Mouse (Mus musculus) limb, embryonic 14.5 days (tissue): ENCODE measurements at regions not wholly inside any gene's neighbourhood (a gene's known extent, or its start where the extent isn't known, plus 50 kb on each side); places are given as distances from the start of the nearest gene placed in this dataset.

ENCODE experiments used
- ATAC-seq: fragments of 200-750 bp; cut with Nextera tagmentation; 2 replicates; pipeline ENCODE4 v1.8.0; 2017; ENCODE audit warnings: low read depth, moderate number of reproducible peaks, moderate TSS enrichment; ENCODE audit not compliant: low FRiP score
- DNase-seq: peaks from one replicate; pipeline ENCODE4 v3.0.0-alpha.2; 2015; ENCODE audit warnings: low spot score
- H3K27ac ChIP-seq: fragments of 300-500 bp; sonication (generic); replicated peaks from 2 replicates; pipeline ENCODE4 v1.5.1; 2014; ENCODE audit warnings: low read depth, mild to moderate bottlenecking, low read length, moderate library complexity, mixed read lengths
- H3K27me3 ChIP-seq: fragments of 300-500 bp; sonication (generic); 2 replicates; pipeline ENCODE4 v1.6.1; 2014; ENCODE audit warnings: low read length, mixed read lengths; ENCODE audit not compliant: control insufficient read depth, insufficient read depth
- H3K36me3 ChIP-seq: fragments of 300-500 bp; sonication (generic); 2 replicates; pipeline ENCODE4 v1.6.1; 2014; ENCODE audit warnings: mild to moderate bottlenecking, low read length, moderate library complexity, mixed read lengths; ENCODE audit not compliant: control insufficient read depth, insufficient read depth
- H3K4me1 ChIP-seq: fragments of 300-500 bp; sonication (generic); 2 replicates; pipeline ENCODE4 v1.6.1; 2014; ENCODE audit warnings: antibody characterized with exemption, low read length, mixed read lengths; ENCODE audit not compliant: control insufficient read depth, insufficient read depth
- H3K4me2 ChIP-seq: fragments of 300-500 bp; sonication (generic); replicated peaks from 2 replicates; pipeline ENCODE4 v1.6.1; 2014; ENCODE audit warnings: low read depth, mild to moderate bottlenecking, low read length, moderate library complexity; ENCODE audit not compliant: severe bottlenecking
- H3K4me3 ChIP-seq: fragments of 300-500 bp; sonication (generic); replicated peaks from 2 replicates; pipeline ENCODE4 v1.5.1; 2014; ENCODE audit warnings: low read length
- H3K9ac ChIP-seq: fragments of 300-500 bp; sonication (generic); 2 replicates; pipeline ENCODE4 v1.6.1; 2014; ENCODE audit warnings: mild to moderate bottlenecking, low read depth, low read length, moderate library complexity; ENCODE audit not compliant: severe bottlenecking
- H3K9me3 ChIP-seq: fragments of 300-500 bp; sonication (generic); 2 replicates; pipeline ENCODE4 v1.6.1; 2016; ENCODE audit warnings: low read length; ENCODE audit not compliant: control insufficient read depth
- POLR2A ChIP-seq: fragments of 200-500 bp; IDR thresholded peaks from 2 replicates; pipeline ENCODE4 v1.8.0; 2012; ENCODE audit warnings: inconsistent platforms, mild to moderate bottlenecking, moderate library complexity, borderline replicate concordance; ENCODE audit not compliant: insufficient read depth, insufficient read length; ENCODE audit errors: extremely low read depth
- WGBS: fragments of 180-500 bp; shearing (Covaris S2); extraction: QIAGEN DNeasy Blood & Tissue Kit; methylation state at CpG from one replicate; pipeline ENCODE4 v1.1.7; 2014; 5-methylcytosine and 5-hydroxymethylcytosine counted together

GRCm38 (mm10) chr6:4417247-4417709 is 87.3 kb upstream of the Col1a2 start:
- Histone ChIP-seq H3K9ac (no peak overlapping the region; the same call in 1 of the 2 replicates), H3K36me3 (no peaks in the 10 kb centered on the region), H3K27me3 (no peaks in the 10 kb centered on the region), H3K27ac (peak overlapping the region; percentile 85), H3K9me3 (no peaks in the 10 kb centered on the region), H3K4me3 (peak overlapping the region; percentile 23), H3K4me1 (peaks cover 18% of the 10 kb centered on the region), H3K4me2 (peak overlapping the region; percentile 48)
- no peak for TF ChIP-seq POLR2A
- peak; percentile 84 for DNase-seq
- 3% methylated on average over 6 of the region's 6 CpGs for WGBS
- peak; percentile 93 for ATAC-seq

GRCm38 (mm10) chr6:4418376-4418775 is 86.2 kb upstream of the Col1a2 start:
- Histone ChIP-seq H3K4me3 (no peak overlapping the region), H3K27ac (0 out of 2 replicates have a peak overlapping the region, but pooled peaks have one; percentile 19), H3K4me1 (peaks cover 18% of the 10 kb centered on the region), H3K36me3 (no peaks in the 10 kb centered on the region), H3K4me2 (0 out of 2 replicates have a peak overlapping the region, but pooled peaks have one; percentile 3), H3K9me3 (no peaks in the 10 kb centered on the region), H3K27me3 (no peaks in the 10 kb centered on the region), H3K9ac (no peak overlapping the region)
- DNase-seq (no peak), ATAC-seq (no peak)
- no peak for TF ChIP-seq POLR2A
- WGBS = 47% methylated on average over 10 of the region's 10 CpGs

GRCm38 (mm10) chr6:4418941-4419351 is 85.7 kb upstream of the Col1a2 start:
- no peak overlapping the region for H3K9ac ChIP-seq
- 49% methylated on average over 5 of the region's 5 CpGs for WGBS
- H3K4me2 ChIP-seq = no peak overlapping the region
- H3K4me1 ChIP-seq = peaks cover 18% of the 10 kb centered on the region
- H3K27me3 ChIP-seq = no peaks in the 10 kb centered on the region
- H3K9me3 ChIP-seq = no peaks in the 10 kb centered on the region
- no peak for TF ChIP-seq POLR2A
- DNase-seq (peak; percentile 57), ATAC-seq (no peak)
- H3K36me3 ChIP-seq = no peaks in the 10 kb centered on the region
- H3K27ac ChIP-seq = no peak overlapping the region; the same call in 1 of the 2 replicates
- H3K4me3 ChIP-seq = no peak overlapping the region

- no peak overlapping the region for H3K4me3 ChIP-seq
- TF ChIP-seq POLR2A = no peak
- DNase-seq = no peak
- no peak overlapping the region for H3K9ac ChIP-seq
- H3K27me3 ChIP-seq = no peaks in the 10 kb centered on the region
- H3K36me3 ChIP-seq = no peaks in the 10 kb centered on the region
- H3K9me3 ChIP-seq = no peaks in the 10 kb centered on the region
- 60% methylated on average over 7 of the region's 7 CpGs for WGBS
- ATAC-seq = no peak
- H3K4me1 ChIP-seq = peaks cover 18% of the 10 kb centered on the region
- no peak overlapping the region for H3K27ac ChIP-seq
- no peak overlapping the region for H3K4me2 ChIP-seq
These were observed 83.1 kb upstream of the Col1a2 start for GRCm38 (mm10) chr6:4421466-4421865.

GRCm38 (mm10) chr6:4427122-4427521 is 77.5 kb upstream of the Col1a2 start:
- DNase-seq (no peak), ATAC-seq (no peak)
- no peak overlapping the region for H3K9ac ChIP-seq
- H3K27me3 ChIP-seq = no peaks in the 10 kb centered on the region
- 94% methylated on average over 4 of the region's 4 CpGs for WGBS
- H3K4me3 ChIP-seq = no peak overlapping the region
- no peak for TF ChIP-seq POLR2A
- H3K9me3 ChIP-seq = no peaks in the 10 kb centered on the region
- H3K36me3 ChIP-seq = no peaks in the 10 kb centered on the region
- H3K27ac ChIP-seq = no peak overlapping the region
- H3K4me1 ChIP-seq = peaks cover 7% of the 10 kb centered on the region; the same call in 1 of the 2 replicates
- H3K4me2 ChIP-seq = no peak overlapping the region
